Mouse (Mus musculus) forebrain, embryonic 12.5 days (tissue): ENCODE measurements at regions not wholly inside any gene's neighbourhood (a gene's known extent, or its start where the extent isn't known, plus 50 kb on each side); places are given as distances from the start of the nearest gene placed in this dataset.

Experiments
- ATAC-seq: fragments of 200-750 bp; cut with Nextera tagmentation; 2 replicates; pipeline ENCODE4 v1.8.0; 2017; ENCODE audit warnings: moderate TSS enrichment; ENCODE audit not compliant: low FRiP score
- H3K27ac ChIP-seq: fragments of 300-500 bp; sonication (generic); 2 replicates; pipeline ENCODE4 v1.5.1; 2016; ENCODE audit warnings: mild to moderate bottlenecking
- H3K27me3 ChIP-seq: fragments of 300-500 bp; sonication (generic); 2 replicates; pipeline ENCODE4 v1.6.1; 2016; ENCODE audit warnings: mild to moderate bottlenecking
- H3K36me3 ChIP-seq: fragments of 300-500 bp; sonication (generic); replicated peaks from 2 replicates; pipeline ENCODE4 v1.6.1; 2016; ENCODE audit warnings: mild to moderate bottlenecking
- H3K4me1 ChIP-seq: fragments of 300-500 bp; sonication (generic); 2 replicates; pipeline ENCODE4 v1.6.1; 2016
- H3K4me2 ChIP-seq: fragments of 300-500 bp; sonication (generic); 2 replicates; pipeline ENCODE4 v1.6.1; 2016; ENCODE audit warnings: mild to moderate bottlenecking, moderate library complexity
- H3K4me3 ChIP-seq: fragments of 300-500 bp; sonication (generic); replicated peaks from 2 replicates; pipeline ENCODE4 v1.5.1; 2016; ENCODE audit warnings: mild to moderate bottlenecking
- H3K9ac ChIP-seq: fragments of 300-500 bp; sonication (generic); 2 replicates; pipeline ENCODE4 v1.6.1; 2016; ENCODE audit warnings: mild to moderate bottlenecking
- H3K9me3 ChIP-seq: fragments of 300-500 bp; sonication (generic); 2 replicates; pipeline ENCODE4 v1.6.1; 2016
- WGBS: fragments of 180-500 bp; shearing (Covaris S2); methylation state at CpG from one replicate; pipeline ENCODE4 v1.1.7; 2016; 5-methylcytosine and 5-hydroxymethylcytosine counted together

DNA sequence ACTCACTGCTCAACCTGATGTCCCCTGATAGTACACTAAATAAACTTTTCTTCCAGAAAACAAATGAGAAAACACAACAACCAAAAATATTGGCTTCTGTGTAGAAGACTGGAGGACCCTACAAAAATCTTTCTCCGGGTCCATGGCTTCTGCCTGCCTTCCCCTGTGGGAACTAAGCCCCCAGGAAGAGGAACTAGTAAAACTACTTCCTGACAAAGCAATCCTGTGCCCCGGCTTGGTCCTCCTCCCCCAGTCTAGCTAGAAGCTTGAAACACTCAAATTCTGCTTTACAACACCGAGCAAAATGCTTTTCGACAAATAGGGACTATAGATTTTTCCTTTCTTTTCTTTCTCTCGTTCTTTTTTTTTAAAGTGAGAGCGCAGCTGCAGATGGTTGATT is 51.3 kb upstream of the Mki67 start:
- H3K4me3 ChIP-seq, result no peak overlapping the region
- no peak overlapping the region for H3K4me2 ChIP-seq
- H3K27ac ChIP-seq, result no peak overlapping the region
- no peak for ATAC-seq
- WGBS, result 81% methylated on average over 6 of the region's 6 CpGs
- H3K9ac ChIP-seq, result no peak overlapping the region
- no peaks in the 10 kb centered on the region for H3K9me3 ChIP-seq
- H3K27me3 ChIP-seq, result no peaks in the 10 kb centered on the region
- H3K4me1 ChIP-seq, result no peaks in the 10 kb centered on the region
- no peaks in the 10 kb centered on the region for H3K36me3 ChIP-seq

DNA sequence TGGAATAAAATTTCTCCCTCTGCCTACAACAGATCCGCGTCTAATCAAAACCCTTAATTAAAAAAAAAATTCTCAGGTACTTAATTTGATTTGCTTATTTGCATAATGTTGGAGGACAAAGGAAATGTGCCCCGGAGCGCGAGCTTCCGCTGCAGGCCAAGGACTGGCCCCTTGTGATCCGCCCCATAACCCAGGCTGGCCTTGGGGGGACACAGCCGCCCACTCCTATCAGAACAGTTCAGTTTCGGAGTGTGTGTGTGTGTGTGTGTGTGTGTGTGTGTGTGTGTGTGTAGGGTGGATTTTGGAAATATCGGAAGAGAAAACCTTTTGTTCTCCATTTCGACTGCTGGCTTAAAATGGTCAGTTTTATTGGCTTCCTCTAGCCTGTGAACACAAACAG is 51.9 kb upstream of the Mki67 start:
- Histone ChIP-seq H3K9me3 (no peaks in the 10 kb centered on the region), H3K4me3 (no peak overlapping the region), H3K27me3 (no peaks in the 10 kb centered on the region), H3K4me1 (no peaks in the 10 kb centered on the region), H3K4me2 (no peak overlapping the region), H3K9ac (no peak overlapping the region), H3K27ac (no peak overlapping the region), H3K36me3 (no peaks in the 10 kb centered on the region)
- peak; percentile 44; the same call in 1 of the 2 replicates for ATAC-seq
- 83% methylated on average over 11 of the region's 11 CpGs for WGBS

DNA sequence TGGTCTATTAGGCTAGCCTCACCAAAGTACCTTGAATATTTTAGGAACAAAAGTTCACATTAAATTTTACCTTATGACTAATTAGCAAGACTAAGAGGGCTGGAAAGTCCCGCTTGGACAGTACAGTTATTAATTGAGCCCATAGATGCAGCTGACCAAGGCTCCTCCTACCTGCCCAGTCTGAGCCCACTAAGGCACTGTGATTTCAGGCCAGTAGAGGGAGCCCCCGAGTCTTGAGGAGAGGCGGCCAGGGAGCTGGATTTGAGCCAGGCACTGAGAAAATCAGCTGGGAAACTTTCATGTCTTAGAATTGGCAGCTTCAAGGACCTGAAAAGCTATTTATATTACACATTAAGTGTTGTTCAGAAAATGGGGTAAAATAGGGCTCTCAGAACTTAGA is 52.4 kb upstream of the Mki67 start:
- Histone ChIP-seq H3K27ac (no peak overlapping the region), H3K9ac (no peak overlapping the region), H3K4me3 (no peak overlapping the region), H3K36me3 (no peaks in the 10 kb centered on the region), H3K9me3 (no peaks in the 10 kb centered on the region), H3K4me1 (no peaks in the 10 kb centered on the region), H3K4me2 (no peak overlapping the region), H3K27me3 (0 out of 2 replicates have a peak, but pooled peaks cover under 1% of the 10 kb centered on the region)
- peak; percentile 72 for ATAC-seq
- 14% methylated on average over 3 of the region's 3 CpGs for WGBS

DNA sequence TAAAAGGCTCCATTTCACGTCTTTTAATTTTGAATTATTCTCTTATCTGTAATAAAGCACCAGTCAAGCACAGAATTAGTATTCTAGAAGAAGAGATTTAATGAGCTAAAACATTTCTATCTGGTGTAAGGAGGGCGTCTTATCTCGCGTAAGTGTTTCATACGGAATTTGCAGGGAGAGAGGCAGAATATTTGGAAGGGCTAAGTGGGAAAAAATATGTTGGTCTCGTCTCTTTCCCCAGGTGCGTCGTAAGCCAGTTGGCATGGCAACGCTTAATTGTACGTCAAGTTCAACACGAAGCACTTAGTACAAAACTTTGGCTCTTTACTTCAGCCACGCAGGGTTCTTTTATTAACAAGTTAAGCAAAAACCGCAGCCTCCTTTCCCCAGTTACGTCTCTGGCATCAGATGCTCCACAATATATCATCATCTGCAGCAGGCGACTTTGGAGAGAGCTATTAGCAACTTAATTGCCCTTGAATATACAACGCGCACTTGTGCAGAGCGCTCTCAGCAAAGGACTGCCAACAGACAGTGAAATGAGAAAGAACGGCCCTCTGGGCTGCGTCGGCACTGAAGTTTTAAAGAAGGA is 53.0 kb upstream of the Mki67 start:
- 53% methylated on average over 21 of the region's 21 CpGs for WGBS
- Histone ChIP-seq H3K9ac (no peak overlapping the region), H3K27me3 (0 out of 2 replicates have a peak, but pooled peaks cover 2% of the 10 kb centered on the region), H3K4me2 (no peak overlapping the region), H3K4me1 (no peaks in the 10 kb centered on the region), H3K36me3 (no peaks in the 10 kb centered on the region), H3K27ac (0 out of 2 replicates have a peak overlapping the region, but pooled peaks have one; percentile 26), H3K4me3 (no peak overlapping the region), H3K9me3 (no peaks in the 10 kb centered on the region)
- no peak for ATAC-seq

DNA sequence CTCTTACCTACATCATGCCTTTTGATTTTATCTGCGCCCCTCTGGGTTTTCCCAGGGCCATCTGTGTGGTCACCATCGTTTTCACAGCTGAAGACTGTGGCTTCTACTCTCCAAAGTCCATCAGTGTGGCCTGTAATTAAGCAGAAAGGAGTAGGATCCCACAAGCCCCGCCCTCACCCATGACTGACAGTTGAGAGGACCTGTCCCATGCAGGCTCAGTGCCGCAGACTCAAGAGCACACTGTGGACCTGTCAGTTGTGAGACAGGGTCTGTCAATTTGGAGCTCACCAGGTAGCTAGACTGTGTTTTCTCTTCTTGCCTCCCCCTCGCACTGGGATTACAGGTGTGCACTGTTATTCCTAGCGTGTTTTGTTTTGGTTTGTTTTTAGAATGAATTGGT is 53.9 kb upstream of the Mki67 start:
- no peak overlapping the region for H3K4me3 ChIP-seq
- H3K36me3 ChIP-seq, result no peaks in the 10 kb centered on the region
- H3K4me2 ChIP-seq, result no peak overlapping the region
- no peak overlapping the region for H3K27ac ChIP-seq
- no peaks in the 10 kb centered on the region for H3K9me3 ChIP-seq
- 69% methylated on average over 6 of the region's 6 CpGs for WGBS
- H3K27me3 ChIP-seq, result 0 out of 2 replicates have a peak, but pooled peaks cover 2% of the 10 kb centered on the region
- H3K9ac ChIP-seq, result no peak overlapping the region
- H3K4me1 ChIP-seq, result no peaks in the 10 kb centered on the region
- ATAC-seq, result 0 out of 2 replicates have a peak, but pooled peaks have one; percentile 46

DNA sequence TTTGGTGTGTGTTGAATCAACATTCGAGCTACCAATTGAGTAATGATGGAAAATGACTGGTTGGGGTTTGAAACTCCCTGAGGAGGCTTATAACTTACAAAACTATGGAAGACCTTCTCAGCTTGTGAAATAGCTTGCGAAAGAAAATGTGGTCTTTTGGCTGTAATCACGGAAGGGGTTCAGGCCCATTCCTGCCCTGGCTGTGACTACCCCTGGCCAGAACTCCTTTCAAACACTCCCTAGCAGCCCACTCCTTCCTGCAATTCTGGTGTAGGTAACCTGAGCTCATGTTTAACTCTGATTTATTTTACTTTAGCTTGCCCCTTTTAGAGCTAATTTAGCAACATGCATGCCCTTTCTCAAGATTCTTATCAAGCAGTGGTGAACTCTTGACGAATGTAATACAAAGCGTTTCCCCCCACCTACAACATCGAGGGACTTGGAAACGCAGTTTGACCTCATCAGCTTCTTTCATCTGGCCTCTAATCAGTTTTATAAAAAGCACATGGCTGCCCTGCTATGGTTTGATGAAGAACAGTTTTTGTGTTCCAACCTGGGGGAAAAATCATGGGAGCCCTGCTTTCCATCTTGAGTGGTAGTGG is 59.8 kb upstream of the Mki67 start:
- H3K27me3 ChIP-seq, result 0 out of 2 replicates have a peak, but pooled peaks cover 2% of the 10 kb centered on the region
- no peak overlapping the region for H3K27ac ChIP-seq
- H3K4me3 ChIP-seq, result no peak overlapping the region
- no peaks in the 10 kb centered on the region for H3K4me1 ChIP-seq
- 81% methylated on average over 7 of the region's 7 CpGs for WGBS
- no peaks in the 10 kb centered on the region for H3K9me3 ChIP-seq
- H3K4me2 ChIP-seq, result no peak overlapping the region
- ATAC-seq, result no peak
- H3K9ac ChIP-seq, result no peak overlapping the region
- no peaks in the 10 kb centered on the region for H3K36me3 ChIP-seq

DNA sequence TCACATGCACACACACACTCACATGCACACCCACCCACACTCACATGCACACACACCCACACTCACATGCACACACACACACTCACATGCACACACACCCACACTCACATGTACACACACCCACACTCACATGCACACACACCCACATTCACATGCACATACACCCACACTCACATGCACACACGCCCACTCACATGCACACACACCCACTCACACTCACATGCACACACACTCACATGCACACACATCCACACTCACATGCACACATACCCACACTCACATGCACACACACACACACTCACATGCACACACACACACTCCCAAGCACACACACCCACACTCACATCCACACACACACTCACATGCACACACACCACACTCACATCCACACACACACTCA is 74.0 kb upstream of the Mki67 start:
- no peaks in the 10 kb centered on the region for H3K36me3 ChIP-seq
- H3K27me3 ChIP-seq, result peaks cover 9% of the 10 kb centered on the region
- H3K4me2 ChIP-seq, result no peak overlapping the region
- ATAC-seq, result no peak
- no peak overlapping the region for H3K9ac ChIP-seq
- no peak overlapping the region for H3K27ac ChIP-seq
- no peak overlapping the region for H3K4me3 ChIP-seq
- no peaks in the 10 kb centered on the region for H3K9me3 ChIP-seq
- WGBS, result 82% methylated on average over 1 of the region's 1 CpGs
- peaks cover 12% of the 10 kb centered on the region for H3K4me1 ChIP-seq

DNA sequence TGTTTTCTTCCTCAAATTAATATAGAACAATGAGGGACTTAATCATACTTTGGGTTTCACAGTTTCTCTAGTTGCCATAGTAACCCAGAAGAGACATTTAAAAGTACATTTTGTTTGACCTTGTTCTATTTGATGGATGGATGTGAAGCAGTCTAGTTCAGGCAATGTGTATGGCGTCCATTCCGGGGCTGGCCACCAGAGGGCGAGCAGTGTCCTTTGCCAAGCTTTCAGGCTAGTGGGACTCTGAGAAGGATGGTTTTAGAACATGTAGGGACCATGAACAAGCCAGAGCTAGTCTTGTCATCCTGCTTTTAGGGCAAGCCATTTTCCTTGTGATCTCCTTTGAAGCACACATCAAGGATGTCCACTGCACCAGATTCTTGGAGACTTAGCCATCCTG is 74.8 kb upstream of the Mki67 start:
- no peak overlapping the region for H3K4me3 ChIP-seq
- H3K4me2 ChIP-seq, result no peak overlapping the region
- H3K4me1 ChIP-seq, result peaks cover 18% of the 10 kb centered on the region
- WGBS, result 0% methylated on average over 3 of the region's 3 CpGs
- H3K27ac ChIP-seq, result no peak overlapping the region
- ATAC-seq, result no peak
- peaks cover 9% of the 10 kb centered on the region for H3K27me3 ChIP-seq
- H3K36me3 ChIP-seq, result no peaks in the 10 kb centered on the region
- H3K9me3 ChIP-seq, result no peaks in the 10 kb centered on the region
- no peak overlapping the region for H3K9ac ChIP-seq

DNA sequence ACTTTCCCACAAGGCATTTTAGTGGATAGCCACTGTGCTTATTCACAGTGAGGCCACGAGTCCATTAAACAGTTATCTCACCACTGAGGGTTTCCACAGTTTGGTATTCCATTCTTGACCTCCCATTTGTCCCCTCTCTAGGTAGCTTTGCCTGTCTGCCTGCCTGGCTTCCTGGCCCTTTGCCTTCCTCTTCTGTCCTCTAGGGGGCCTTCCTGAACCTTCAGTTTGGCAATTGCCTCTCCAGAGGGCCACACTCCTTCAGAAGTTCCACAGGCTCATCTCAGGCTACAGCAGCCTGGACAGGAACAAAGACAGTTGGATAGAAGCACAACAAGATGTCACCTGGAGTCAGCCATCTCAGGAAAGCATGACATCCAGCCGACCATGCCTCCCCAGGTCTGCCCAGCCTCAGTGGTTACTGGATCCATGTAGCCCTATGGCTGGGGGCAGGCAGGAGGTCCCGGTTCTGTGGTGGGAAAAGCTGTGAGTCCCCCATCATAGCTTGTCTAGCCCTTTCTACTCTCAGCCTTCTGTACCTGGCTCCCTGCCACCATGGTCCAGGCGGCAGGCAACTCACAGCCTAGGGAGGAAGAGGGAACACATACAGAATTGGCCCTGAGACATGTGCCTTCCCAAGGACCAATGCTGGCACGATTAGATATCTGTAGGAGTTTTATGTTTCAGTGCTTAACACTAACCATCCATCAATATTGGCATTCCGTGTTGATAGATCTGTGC is 76.0 kb upstream of the Mki67 start:
- Histone ChIP-seq H3K4me2 (no peak overlapping the region), H3K9ac (no peak overlapping the region)

DNA sequence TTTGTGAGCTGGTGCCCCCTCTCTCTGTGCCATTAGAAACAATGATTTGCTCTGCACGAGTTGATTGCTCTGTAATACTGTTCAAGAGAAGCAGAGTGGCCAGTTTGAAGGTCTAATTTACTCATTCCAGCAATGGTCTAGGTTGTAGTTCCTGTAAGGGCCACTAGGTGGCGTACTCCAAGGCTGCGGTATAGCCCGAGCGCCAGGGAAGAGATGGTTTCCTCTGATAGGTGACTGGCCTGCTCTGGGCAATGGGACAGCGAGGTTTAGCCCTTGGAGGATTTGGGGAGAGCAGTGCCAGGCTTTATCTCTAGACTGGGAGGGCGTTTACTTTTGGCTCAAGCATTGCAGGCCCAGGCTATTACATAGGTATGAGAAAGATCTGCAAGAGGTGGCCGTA is 76.8 kb upstream of the Mki67 start:
- no peak overlapping the region for H3K4me2 ChIP-seq
- H3K27ac ChIP-seq, result no peak overlapping the region
- 36% methylated on average over 8 of the region's 8 CpGs for WGBS
- no peak for ATAC-seq
- peaks cover 18% of the 10 kb centered on the region for H3K4me1 ChIP-seq
- H3K4me3 ChIP-seq, result no peak overlapping the region
- no peaks in the 10 kb centered on the region for H3K9me3 ChIP-seq
- peaks cover 9% of the 10 kb centered on the region for H3K27me3 ChIP-seq
- no peaks in the 10 kb centered on the region for H3K36me3 ChIP-seq
- H3K9ac ChIP-seq, result no peak overlapping the region

More for the DNA sequence above, 76.0 kb upstream of the Mki67 start:
- Histone ChIP-seq H3K27ac (no peak overlapping the region), H3K4me3 (no peak overlapping the region), H3K27me3 (peaks cover 9% of the 10 kb centered on the region), H3K9me3 (no peaks in the 10 kb centered on the region), H3K36me3 (no peaks in the 10 kb centered on the region), H3K4me1 (peaks cover 18% of the 10 kb centered on the region)
- 81% methylated on average over 6 of the region's 6 CpGs for WGBS
- ATAC-seq, result no peak

DNA sequence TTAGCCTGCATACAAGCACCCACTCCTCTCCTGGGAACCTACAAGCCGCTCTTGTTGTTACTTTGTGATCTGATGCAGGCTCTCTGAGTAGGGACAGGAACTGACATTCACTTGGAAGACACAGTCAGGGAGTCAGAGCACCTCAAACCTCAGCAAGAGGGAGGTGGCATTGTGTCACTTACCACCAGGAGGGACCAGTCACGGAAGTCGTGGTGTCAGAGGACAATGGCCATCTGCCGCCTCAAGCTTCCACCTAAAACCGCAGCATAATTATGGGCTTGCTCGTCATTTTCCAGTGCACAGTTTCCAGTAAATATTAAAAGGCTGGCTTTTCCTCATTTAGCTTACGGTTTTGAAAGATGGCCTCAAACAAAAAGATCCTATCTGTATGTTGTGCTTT is 78.1 kb upstream of the Mki67 start:
- 17% methylated on average over 7 of the region's 7 CpGs for WGBS
- no peak overlapping the region for H3K27ac ChIP-seq
- no peak for ATAC-seq
- no peaks in the 10 kb centered on the region for H3K9me3 ChIP-seq
- H3K27me3 ChIP-seq, result peaks cover 9% of the 10 kb centered on the region
- H3K36me3 ChIP-seq, result no peaks in the 10 kb centered on the region
- H3K4me2 ChIP-seq, result no peak overlapping the region
- no peak overlapping the region for H3K4me3 ChIP-seq
- peaks cover 18% of the 10 kb centered on the region for H3K4me1 ChIP-seq
- H3K9ac ChIP-seq, result 0 out of 2 replicates have a peak overlapping the region, but pooled peaks have one; percentile 25

DNA sequence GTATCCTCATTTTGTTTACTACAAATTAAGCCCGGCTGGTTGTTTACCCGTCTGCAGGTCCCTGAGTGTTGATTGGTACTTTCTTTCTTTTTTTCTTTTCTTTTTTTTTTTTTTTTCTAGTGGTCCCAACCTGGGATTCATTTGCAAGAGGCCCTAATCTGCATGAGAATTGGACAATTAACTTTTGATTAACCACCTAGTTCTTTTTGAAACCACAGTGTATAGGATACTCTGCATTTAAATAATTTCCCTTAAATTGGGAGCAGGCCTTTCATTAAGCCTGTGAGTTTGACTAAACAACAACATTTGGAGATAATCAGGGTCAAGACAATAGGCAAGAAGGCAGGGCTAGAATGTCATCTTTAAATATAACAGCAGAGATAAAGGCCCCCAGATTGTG is 78.5 kb upstream of the Mki67 start:
- ATAC-seq, result no peak
- WGBS, result 5% methylated on average over 2 of the region's 2 CpGs
- H3K4me2 ChIP-seq, result no peak overlapping the region
- no peak overlapping the region for H3K4me3 ChIP-seq
- H3K27me3 ChIP-seq, result peaks cover 9% of the 10 kb centered on the region
- no peak overlapping the region for H3K9ac ChIP-seq
- H3K4me1 ChIP-seq, result peaks cover 18% of the 10 kb centered on the region
- no peaks in the 10 kb centered on the region for H3K36me3 ChIP-seq
- no peaks in the 10 kb centered on the region for H3K9me3 ChIP-seq
- H3K27ac ChIP-seq, result no peak overlapping the region
